Mouse (Mus musculus) layer of hippocampus, adult 8-10 months (tissue): Measurements from ENCODE around the gene Sult1d1. TPM values are rescaled to one million over a fixed set of nuclear protein-coding genes. Genes with fewer than 3 reads are reported as not detected.

Experiments used
- microRNA-seq, 2 experiments: library from miRNA; unstranded; fragments of <30 nt; microRNA quantifications; one replicate each; pipeline ENCODE4 v1.2.0; 2022
- total RNA-seq, 4 experiments: library from RNA; stranded (reverse); gene quantifications; 2 replicates each; pipeline ENCODE4 v1.2.4; 2022

The Sult1d1 gene
- total RNA-seq, 4 experiments from 2014 or later: not detected

Small RNA genes lying within 50 kb of the gene (microRNA-seq; reads per million reads assigned to microRNA genes)
- gene Mir3969: 0 reads per million in 2 experiments

Other genes with a start within 250 kb of the Sult1d1 start
- gene Ugt2a3, start 231.8 kb downstream of the Sult1d1 start, total RNA-seq: not detected
- gene Ugt2b38, start 144.8 kb downstream of the Sult1d1 start, total RNA-seq: not detected
- gene Ugt2a2, start 86.8 kb downstream of the Sult1d1 start, total RNA-seq: not detected
- not detected for gene Gm43638, start 82.2 kb downstream of the Sult1d1 start, total RNA-seq
- not detected for gene Ugt2a1, start 78.2 kb downstream of the Sult1d1 start, total RNA-seq
- gene Sult1b1, start 30.8 kb downstream of the Sult1d1 start, total RNA-seq: not detected
- gene Sult1e1, start 22.6 kb upstream of the Sult1d1 start, total RNA-seq: not detected
- gene Csn1s1, start 97.2 kb upstream of the Sult1d1 start, total RNA-seq: not detected
- under 1 TPM in 1 of 4 experiments, not detected in 3; 0.09 TPM for gene Csn2, start 130.6 kb upstream of the Sult1d1 start, total RNA-seq
- gene Csn1s2a, start 205.5 kb upstream of the Sult1d1 start, total RNA-seq: not detected
- not detected for gene Csn1s2b, start 239.1 kb upstream of the Sult1d1 start, total RNA-seq